Mouse (Mus musculus): Measurements from ENCODE around the gene Phf23. TPM values are rescaled to one million over a fixed set of nuclear protein-coding genes. Genes with fewer than 3 reads are reported as not detected.

Phf23 gene
- polyA plus RNA-seq (2014; fragmentation: Illumina TruSeq; extraction: RNeasy Lipid Tissue Mini Kit (QIAGEN cat#74804); ENCODE audit: low read depth, low replicate concordance) = 25.3 TPM

DNA sequence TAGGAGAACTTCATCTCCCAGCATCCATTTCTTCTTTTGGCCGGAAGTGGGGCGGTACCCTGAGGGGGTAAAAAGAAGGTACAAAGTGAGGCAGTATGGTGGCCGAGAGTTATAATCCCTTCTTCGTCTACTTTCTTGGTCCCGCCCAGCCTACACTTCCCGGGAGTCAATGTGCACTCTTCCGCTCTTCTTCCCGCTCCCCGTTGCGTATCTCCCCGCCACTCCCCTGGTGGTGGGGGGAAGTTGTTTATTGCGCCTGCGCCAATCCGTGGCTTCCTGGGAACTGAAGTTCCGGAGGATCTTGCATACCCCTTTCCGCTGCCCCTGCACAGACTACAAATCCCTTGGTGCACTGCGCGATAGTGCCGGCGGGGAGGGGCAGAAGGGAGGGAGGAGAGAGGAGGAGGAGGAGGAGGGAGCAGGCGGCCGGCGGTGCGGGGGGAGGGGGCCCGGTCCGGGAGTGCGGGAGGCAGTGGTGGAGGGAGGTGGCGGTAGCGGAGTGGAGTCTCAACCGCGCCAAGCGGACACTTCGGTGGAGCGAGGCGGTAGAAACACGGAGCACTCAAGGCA lies at the start of gene Phf23:
TSS of gene Phf23 (plus strand) at position 387 of the 570 bp plus-strand sequence.

DNA sequence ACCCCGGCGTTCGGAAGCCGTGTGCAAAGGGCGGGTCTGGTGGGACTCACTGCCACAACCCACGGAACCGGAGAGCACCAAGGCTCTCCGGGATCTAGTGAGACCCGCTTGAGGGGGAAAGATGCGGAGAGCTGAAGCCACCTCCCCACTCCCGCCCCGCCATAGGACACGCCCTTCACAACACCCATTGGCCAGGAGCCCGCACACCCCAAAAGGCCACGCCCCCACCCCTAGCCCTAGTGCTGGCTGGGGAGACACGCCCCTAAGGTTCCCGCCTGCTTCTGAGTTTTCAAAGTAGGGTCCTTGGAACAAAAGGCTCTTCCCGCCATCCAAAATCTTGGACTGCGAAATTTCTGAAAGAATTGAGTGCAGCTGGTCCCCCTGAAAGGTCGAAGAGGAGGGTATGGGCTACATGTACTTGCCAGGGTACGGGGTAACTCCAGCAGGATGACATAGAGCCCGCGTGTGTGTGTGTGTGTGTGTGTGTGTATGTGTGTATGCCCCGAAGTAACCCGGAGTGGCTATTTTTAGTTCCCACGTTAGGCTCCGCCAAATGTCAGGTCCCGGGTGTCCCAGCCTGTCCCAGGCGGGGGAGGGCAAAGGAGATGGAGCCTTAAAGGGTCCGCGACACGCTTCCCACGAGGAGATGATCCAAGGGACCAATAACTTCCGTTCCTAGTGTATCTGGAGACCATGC lies 47.4 kb upstream of the Phf23 start, which contains the start of gene Slc2a4:
TSS of gene Slc2a4 (minus strand) at position 123 of the 697 bp plus-strand sequence.

DNA sequence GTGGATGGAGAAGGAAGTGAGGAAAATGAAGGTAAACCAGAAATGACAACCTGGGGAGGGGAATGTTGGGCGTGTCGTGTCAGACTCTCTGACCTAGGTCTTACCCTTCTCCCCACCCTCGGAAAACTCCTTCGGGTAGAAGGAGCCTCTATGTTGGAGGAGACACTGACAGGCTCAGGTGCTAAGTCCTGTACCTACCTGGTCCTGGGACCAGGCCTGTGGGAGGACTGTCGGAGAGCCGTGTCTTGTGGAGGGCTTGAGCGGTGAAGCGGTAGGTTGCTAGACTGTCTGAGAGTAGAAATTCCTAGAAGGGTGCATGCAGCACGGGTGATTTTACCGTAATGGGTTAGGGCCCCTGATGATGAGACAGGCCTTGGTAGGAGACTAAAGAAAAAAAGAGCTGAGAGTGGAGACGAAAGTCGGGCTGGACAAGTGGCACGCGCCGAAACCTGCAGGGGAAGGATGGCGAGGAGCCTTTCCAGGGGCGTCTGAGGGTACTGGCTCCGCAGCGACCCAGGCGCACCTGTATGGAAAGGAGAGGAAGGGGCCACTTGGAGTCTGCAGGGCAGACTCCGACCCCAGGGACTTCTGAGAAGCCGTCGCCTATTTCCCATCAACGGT lies 30.8 kb upstream of the Phf23 start, which contains the start of gene Cldn7:
TSS of gene Cldn7 (plus strand) at position 130 of the 621 bp plus-strand sequence.

DNA sequence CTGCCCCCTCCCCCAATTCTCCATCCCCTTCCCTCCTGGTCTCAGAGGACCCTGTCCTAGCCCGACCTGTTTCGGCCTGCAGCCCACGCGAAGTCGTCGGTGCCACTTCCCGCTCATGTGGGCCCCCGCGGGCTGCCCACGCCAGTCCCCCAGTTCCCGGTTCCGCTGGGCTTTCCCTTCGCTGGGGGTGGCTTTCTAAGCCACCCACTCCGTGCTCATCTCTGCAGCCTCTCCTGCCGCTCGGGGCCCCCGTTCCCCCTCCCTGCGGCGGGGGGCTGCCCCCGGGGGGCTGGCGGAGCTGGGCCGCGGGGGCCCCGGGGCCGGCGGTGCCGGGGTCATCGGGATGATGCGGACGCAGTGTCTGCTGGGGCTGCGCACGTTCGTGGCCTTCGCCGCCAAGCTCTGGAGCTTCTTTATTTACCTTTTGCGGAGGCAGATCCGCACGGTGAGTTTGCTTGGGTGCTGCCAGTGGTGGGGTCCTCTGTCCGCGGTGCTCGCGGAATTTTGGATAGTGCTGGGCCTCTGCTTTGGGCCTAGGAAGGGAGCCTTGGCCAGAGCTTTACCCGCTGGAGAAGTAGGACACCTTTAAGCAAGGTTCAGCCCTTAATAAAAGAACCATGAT lies 14.3 kb upstream of the Phf23 start, which contains the start of gene Ctdnep1:
TSS of gene Ctdnep1 (plus strand) at position 16 of the 622 bp plus-strand sequence.

DNA sequence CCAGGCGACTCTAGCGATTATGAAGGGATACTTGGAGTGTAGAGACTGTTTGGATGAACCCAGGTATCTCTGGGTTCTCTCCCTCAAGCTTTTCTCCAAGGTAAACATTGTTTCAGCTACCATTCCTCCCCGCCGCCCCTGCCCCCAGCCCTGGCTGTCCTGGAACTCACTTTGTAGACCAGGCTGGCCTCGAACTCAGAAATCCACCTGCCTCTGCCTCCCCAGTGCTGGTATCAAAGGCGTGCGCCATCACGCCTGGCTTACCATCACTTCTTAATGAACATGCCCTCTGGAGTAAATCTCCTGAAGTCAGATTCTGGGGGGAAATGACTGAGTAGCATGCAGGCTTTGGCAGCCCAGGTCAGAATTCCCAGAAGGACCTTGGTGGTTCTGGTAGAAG lies 13.4 kb upstream of the Phf23 start, which contains the start of gene Elp5:
TSS of gene Elp5 (minus strand) at position 293 of the 400 bp plus-strand sequence.

DNA sequence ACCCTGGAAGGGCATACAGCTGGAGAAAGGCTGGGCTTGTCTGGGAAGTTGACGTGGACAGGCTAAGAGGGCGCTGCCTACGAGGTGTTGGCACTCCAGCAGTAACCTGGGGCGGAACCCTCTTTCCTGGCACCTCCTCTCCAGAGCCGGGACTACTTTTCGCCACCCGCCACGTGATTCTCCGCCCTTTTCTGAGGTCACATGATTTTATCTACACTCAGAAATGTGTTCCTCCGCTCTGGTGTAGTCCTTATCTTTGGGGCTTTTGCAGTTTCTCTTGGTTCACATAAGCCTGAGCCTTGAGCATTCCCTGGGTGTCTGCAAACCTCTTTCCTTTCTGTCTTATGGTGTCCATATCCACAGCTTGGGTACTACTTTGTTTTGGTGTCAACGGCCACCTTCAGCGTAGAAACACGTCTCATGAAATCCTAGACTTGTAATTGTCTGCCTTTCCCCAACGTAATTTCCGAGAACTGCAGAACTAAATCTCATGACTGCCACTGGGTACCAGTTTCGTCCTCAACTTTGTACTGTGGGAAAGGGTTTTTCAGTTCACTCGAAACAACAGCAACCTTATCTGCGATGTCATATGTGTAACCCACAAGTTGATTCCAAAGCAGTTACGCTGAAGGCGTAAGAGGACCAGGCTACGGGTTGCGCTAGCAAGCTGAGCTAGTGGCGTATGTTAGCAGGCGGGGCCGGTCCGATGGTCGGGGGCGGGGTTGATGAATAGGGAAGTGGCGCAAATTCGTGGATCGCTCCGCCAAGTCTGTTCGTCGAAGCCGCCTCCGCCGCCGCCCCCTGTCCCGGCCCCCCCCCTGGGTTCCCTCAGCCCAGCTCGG lies 4.5 kb upstream of the Phf23 start, which contains the start of gene Gabarap:
TSS of gene Gabarap (plus strand) at position 294 of the 842 bp plus-strand sequence.

DNA sequence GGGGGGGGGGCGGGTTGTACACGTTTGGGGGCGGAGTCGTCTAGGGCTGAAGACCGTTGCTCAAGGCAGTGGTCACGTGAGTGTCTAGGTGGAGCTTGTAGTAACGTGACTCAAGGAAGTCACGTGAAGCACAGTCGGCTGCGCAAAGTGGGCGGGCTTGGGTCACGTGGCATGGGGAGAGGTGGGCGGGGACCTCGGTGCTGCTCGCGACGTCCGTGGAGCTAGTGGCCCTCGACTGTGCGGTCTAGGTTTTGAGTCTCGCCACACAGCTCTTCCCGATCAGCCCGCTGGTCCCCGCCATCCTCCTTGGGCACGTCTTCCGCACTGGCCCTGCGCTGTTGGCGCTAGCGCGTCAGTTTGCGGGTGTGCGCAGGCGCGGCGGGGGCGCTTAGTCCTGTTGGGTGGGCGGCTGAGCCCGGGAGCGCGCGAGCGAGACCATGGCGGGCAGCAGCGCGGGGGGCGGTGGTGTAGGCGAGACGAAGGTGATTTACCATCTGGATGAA lies 4.9 kb downstream of the Phf23 start, which contains the start of gene Dvl2:
TSS of gene Dvl2 (plus strand) at position 200 of the 503 bp plus-strand sequence.

DNA sequence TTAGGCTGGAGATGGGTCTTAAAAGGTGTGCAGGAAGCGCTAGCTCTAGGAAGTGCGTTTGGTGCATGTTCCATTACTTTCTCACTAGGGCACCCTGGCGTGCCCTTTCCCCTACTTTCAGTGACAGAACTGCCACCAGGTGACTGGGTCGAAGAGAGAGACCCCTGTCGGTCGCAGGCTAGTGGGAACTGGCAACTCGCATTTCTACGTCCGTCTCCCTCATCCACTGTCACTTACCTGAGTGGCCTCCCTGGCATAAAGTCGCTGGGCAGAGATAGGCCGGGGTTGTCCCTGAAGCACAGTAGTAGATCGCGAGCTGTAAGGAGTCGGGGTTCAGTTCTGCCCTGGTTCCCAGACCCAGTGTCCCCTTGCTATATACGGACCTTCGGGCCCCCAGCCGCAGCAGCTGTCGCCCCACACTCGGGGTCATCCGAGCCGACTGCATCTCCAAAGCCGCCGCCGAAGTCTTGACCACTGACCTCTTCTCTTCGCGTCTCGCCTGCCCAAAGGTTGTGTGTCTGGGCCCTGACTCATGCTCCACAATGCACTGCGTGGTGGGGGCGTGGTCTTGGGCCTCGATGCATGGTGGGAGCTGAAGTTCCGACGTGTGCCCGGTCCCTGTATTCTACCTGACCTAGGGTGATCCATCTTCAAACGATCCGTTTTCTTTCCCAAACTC lies 19.4 kb downstream of the Phf23 start, which contains the start of gene Acadvl:
TSS of gene Acadvl (minus strand) at position 532 of the 679 bp plus-strand sequence.

DNA sequence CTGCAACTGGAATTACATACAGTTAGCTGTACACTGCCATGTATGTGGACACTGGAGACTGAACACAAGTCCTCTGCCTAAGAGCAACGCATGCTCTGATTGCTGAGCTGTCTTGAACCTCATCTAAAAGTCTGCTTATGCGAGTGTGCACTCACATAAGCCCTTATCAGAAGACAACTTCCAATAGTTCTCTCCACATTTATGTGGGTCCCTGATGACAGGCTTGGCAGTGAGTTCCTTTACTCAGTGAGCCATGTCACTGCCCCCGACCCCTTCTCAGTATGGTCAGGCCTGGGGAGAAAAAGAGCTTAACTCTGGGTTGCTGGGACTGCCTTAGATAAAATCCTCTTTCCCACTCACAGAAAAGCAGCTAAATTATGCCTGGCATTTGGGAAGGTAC lies 21.1 kb downstream of the Phf23 start, which contains the start of gene Dlg4:
TSS of gene Dlg4 (plus strand) at position 274 of the 400 bp plus-strand sequence.

Other genes with a start within 250 kb of the Phf23 start
- 20.8 TPM for gene Polr2a, start 237.1 kb upstream of the Phf23 start, polyA plus RNA-seq (2014; fragmentation: Illumina TruSeq; extraction: RNeasy Lipid Tissue Mini Kit (QIAGEN cat#74804); ENCODE audit: low read depth, low replicate concordance)
- gene Slc35g3, start 233.8 kb upstream of the Phf23 start, polyA plus RNA-seq (2014; fragmentation: Illumina TruSeq; extraction: RNeasy Lipid Tissue Mini Kit (QIAGEN cat#74804); ENCODE audit: low read depth, low replicate concordance) = not detected
- gene Zbtb4, start 229.9 kb upstream of the Phf23 start, polyA plus RNA-seq (2014; fragmentation: Illumina TruSeq; extraction: RNeasy Lipid Tissue Mini Kit (QIAGEN cat#74804); ENCODE audit: low read depth, low replicate concordance) = 24.0 TPM
- 7.0 TPM for gene Chrnb1, start 199.8 kb upstream of the Phf23 start, polyA plus RNA-seq (2014; fragmentation: Illumina TruSeq; extraction: RNeasy Lipid Tissue Mini Kit (QIAGEN cat#74804); ENCODE audit: low read depth, low replicate concordance)
- 3.8 TPM for gene Fgf11, start 193.9 kb upstream of the Phf23 start, polyA plus RNA-seq (2014; fragmentation: Illumina TruSeq; extraction: RNeasy Lipid Tissue Mini Kit (QIAGEN cat#74804); ENCODE audit: low read depth, low replicate concordance)
- gene Tmem102, start 190.2 kb upstream of the Phf23 start, polyA plus RNA-seq (2014; fragmentation: Illumina TruSeq; extraction: RNeasy Lipid Tissue Mini Kit (QIAGEN cat#74804); ENCODE audit: low read depth, low replicate concordance) = not detected
- not detected for gene Gm39566, start 180.5 kb upstream of the Phf23 start, polyA plus RNA-seq (2014; fragmentation: Illumina TruSeq; extraction: RNeasy Lipid Tissue Mini Kit (QIAGEN cat#74804); ENCODE audit: low read depth, low replicate concordance)
- not detected for gene Spem2, start 177.3 kb upstream of the Phf23 start, polyA plus RNA-seq (2014; fragmentation: Illumina TruSeq; extraction: RNeasy Lipid Tissue Mini Kit (QIAGEN cat#74804); ENCODE audit: low read depth, low replicate concordance)
- gene Spem1, start 173.6 kb upstream of the Phf23 start, polyA plus RNA-seq (2014; fragmentation: Illumina TruSeq; extraction: RNeasy Lipid Tissue Mini Kit (QIAGEN cat#74804); ENCODE audit: low read depth, low replicate concordance) = not detected
- gene Nlgn2, start 158.0 kb upstream of the Phf23 start, polyA plus RNA-seq (2014; fragmentation: Illumina TruSeq; extraction: RNeasy Lipid Tissue Mini Kit (QIAGEN cat#74804); ENCODE audit: low read depth, low replicate concordance) = 5.0 TPM
- 282 TPM for gene Tmem256, start 157.3 kb upstream of the Phf23 start, polyA plus RNA-seq (2014; fragmentation: Illumina TruSeq; extraction: RNeasy Lipid Tissue Mini Kit (QIAGEN cat#74804); ENCODE audit: low read depth, low replicate concordance)
- 23.8 TPM for gene Plscr3, start 149.4 kb upstream of the Phf23 start, polyA plus RNA-seq (2014; fragmentation: Illumina TruSeq; extraction: RNeasy Lipid Tissue Mini Kit (QIAGEN cat#74804); ENCODE audit: low read depth, low replicate concordance)
- not detected for gene Tnk1, start 137.0 kb upstream of the Phf23 start, polyA plus RNA-seq (2014; fragmentation: Illumina TruSeq; extraction: RNeasy Lipid Tissue Mini Kit (QIAGEN cat#74804); ENCODE audit: low read depth, low replicate concordance)
- not detected for gene Tmem95, start 117.8 kb upstream of the Phf23 start, polyA plus RNA-seq (2014; fragmentation: Illumina TruSeq; extraction: RNeasy Lipid Tissue Mini Kit (QIAGEN cat#74804); ENCODE audit: low read depth, low replicate concordance)
- 4.2 TPM for gene Kctd11, start 114.4 kb upstream of the Phf23 start, polyA plus RNA-seq (2014; fragmentation: Illumina TruSeq; extraction: RNeasy Lipid Tissue Mini Kit (QIAGEN cat#74804); ENCODE audit: low read depth, low replicate concordance)
- gene Acap1, start 100.2 kb upstream of the Phf23 start, polyA plus RNA-seq (2014; fragmentation: Illumina TruSeq; extraction: RNeasy Lipid Tissue Mini Kit (QIAGEN cat#74804); ENCODE audit: low read depth, low replicate concordance) = 0.81 TPM
- 2.9 TPM for gene 2810408A11Rik, start 94.8 kb upstream of the Phf23 start, polyA plus RNA-seq (2014; fragmentation: Illumina TruSeq; extraction: RNeasy Lipid Tissue Mini Kit (QIAGEN cat#74804); ENCODE audit: low read depth, low replicate concordance)
- 37.7 TPM for gene Neurl4, start 94.7 kb upstream of the Phf23 start, polyA plus RNA-seq (2014; fragmentation: Illumina TruSeq; extraction: RNeasy Lipid Tissue Mini Kit (QIAGEN cat#74804); ENCODE audit: low read depth, low replicate concordance)
- gene Gps2, start 81.9 kb upstream of the Phf23 start, polyA plus RNA-seq (2014; fragmentation: Illumina TruSeq; extraction: RNeasy Lipid Tissue Mini Kit (QIAGEN cat#74804); ENCODE audit: low read depth, low replicate concordance) = 44.4 TPM
- 482 TPM for gene Eif5a, start 73.8 kb upstream of the Phf23 start, polyA plus RNA-seq (2014; fragmentation: Illumina TruSeq; extraction: RNeasy Lipid Tissue Mini Kit (QIAGEN cat#74804); ENCODE audit: low read depth, low replicate concordance)
- 32.3 TPM for gene Ybx2, start 60.0 kb upstream of the Phf23 start, polyA plus RNA-seq (2014; fragmentation: Illumina TruSeq; extraction: RNeasy Lipid Tissue Mini Kit (QIAGEN cat#74804); ENCODE audit: low read depth, low replicate concordance)
- gene Slc2a4, start 47.6 kb upstream of the Phf23 start, polyA plus RNA-seq (2014; fragmentation: Illumina TruSeq; extraction: RNeasy Lipid Tissue Mini Kit (QIAGEN cat#74804); ENCODE audit: low read depth, low replicate concordance) = 385 TPM
- 0.58 TPM for gene Cldn7, start 31.0 kb upstream of the Phf23 start, polyA plus RNA-seq (2014; fragmentation: Illumina TruSeq; extraction: RNeasy Lipid Tissue Mini Kit (QIAGEN cat#74804); ENCODE audit: low read depth, low replicate concordance)
- 146 TPM for gene Ctdnep1, start 14.6 kb upstream of the Phf23 start, polyA plus RNA-seq (2014; fragmentation: Illumina TruSeq; extraction: RNeasy Lipid Tissue Mini Kit (QIAGEN cat#74804); ENCODE audit: low read depth, low replicate concordance)
- gene Elp5, start 13.3 kb upstream of the Phf23 start, polyA plus RNA-seq (2014; fragmentation: Illumina TruSeq; extraction: RNeasy Lipid Tissue Mini Kit (QIAGEN cat#74804); ENCODE audit: low read depth, low replicate concordance) = 52.8 TPM
- 418 TPM for gene Gabarap, start 4.6 kb upstream of the Phf23 start, polyA plus RNA-seq (2014; fragmentation: Illumina TruSeq; extraction: RNeasy Lipid Tissue Mini Kit (QIAGEN cat#74804); ENCODE audit: low read depth, low replicate concordance)
- 5.6 TPM for gene Dvl2, start 4.8 kb downstream of the Phf23 start, polyA plus RNA-seq (2014; fragmentation: Illumina TruSeq; extraction: RNeasy Lipid Tissue Mini Kit (QIAGEN cat#74804); ENCODE audit: low read depth, low replicate concordance)
- 1,086 TPM for gene Acadvl, start 19.6 kb downstream of the Phf23 start, polyA plus RNA-seq (2014; fragmentation: Illumina TruSeq; extraction: RNeasy Lipid Tissue Mini Kit (QIAGEN cat#74804); ENCODE audit: low read depth, low replicate concordance)
- 3.2 TPM for gene Dlg4, start 21.2 kb downstream of the Phf23 start, polyA plus RNA-seq (2014; fragmentation: Illumina TruSeq; extraction: RNeasy Lipid Tissue Mini Kit (QIAGEN cat#74804); ENCODE audit: low read depth, low replicate concordance)
- gene Asgr1, start 58.3 kb downstream of the Phf23 start, polyA plus RNA-seq (2014; fragmentation: Illumina TruSeq; extraction: RNeasy Lipid Tissue Mini Kit (QIAGEN cat#74804); ENCODE audit: low read depth, low replicate concordance) = 0.50 TPM
- 0.68 TPM for gene Asgr2, start 96.9 kb downstream of the Phf23 start, polyA plus RNA-seq (2014; fragmentation: Illumina TruSeq; extraction: RNeasy Lipid Tissue Mini Kit (QIAGEN cat#74804); ENCODE audit: low read depth, low replicate concordance)
- 16.8 TPM for gene Mgl2, start 134.6 kb downstream of the Phf23 start, polyA plus RNA-seq (2014; fragmentation: Illumina TruSeq; extraction: RNeasy Lipid Tissue Mini Kit (QIAGEN cat#74804); ENCODE audit: low read depth, low replicate concordance)
- gene Clec10a, start 160.4 kb downstream of the Phf23 start, polyA plus RNA-seq (2014; fragmentation: Illumina TruSeq; extraction: RNeasy Lipid Tissue Mini Kit (QIAGEN cat#74804); ENCODE audit: low read depth, low replicate concordance) = 7.1 TPM
- gene Slc16a11, start 217.0 kb downstream of the Phf23 start, polyA plus RNA-seq (2014; fragmentation: Illumina TruSeq; extraction: RNeasy Lipid Tissue Mini Kit (QIAGEN cat#74804); ENCODE audit: low read depth, low replicate concordance) = 0.71 TPM
- gene Slc16a13, start 225.3 kb downstream of the Phf23 start, polyA plus RNA-seq (2014; fragmentation: Illumina TruSeq; extraction: RNeasy Lipid Tissue Mini Kit (QIAGEN cat#74804); ENCODE audit: low read depth, low replicate concordance) = 3.4 TPM
- gene Bcl6b, start 234.0 kb downstream of the Phf23 start, polyA plus RNA-seq (2014; fragmentation: Illumina TruSeq; extraction: RNeasy Lipid Tissue Mini Kit (QIAGEN cat#74804); ENCODE audit: low read depth, low replicate concordance) = 15.9 TPM
- 37.6 TPM for gene 0610010K14Rik, start 242.1 kb downstream of the Phf23 start, polyA plus RNA-seq (2014; fragmentation: Illumina TruSeq; extraction: RNeasy Lipid Tissue Mini Kit (QIAGEN cat#74804); ENCODE audit: low read depth, low replicate concordance)
- 4.5 TPM for gene Gm21988, start 244.1 kb downstream of the Phf23 start, polyA plus RNA-seq (2014; fragmentation: Illumina TruSeq; extraction: RNeasy Lipid Tissue Mini Kit (QIAGEN cat#74804); ENCODE audit: low read depth, low replicate concordance)
- 154 TPM for gene Rnasek, start 244.1 kb downstream of the Phf23 start, polyA plus RNA-seq (2014; fragmentation: Illumina TruSeq; extraction: RNeasy Lipid Tissue Mini Kit (QIAGEN cat#74804); ENCODE audit: low read depth, low replicate concordance)

Measured in heart, adult 10 weeks (tissue).